Mouse (Mus musculus) MEL (cell line): Measurements from ENCODE around the gene Cpeb4.

Experiments
- CHD2 ChIP-seq: IDR thresholded peaks from 2 replicates; pipeline ENCODE4 v1.6.1; 2011; ENCODE audit warnings: low read length, improper control_type of control experiment
- CTCF ChIP-seq, 3 experiments: IDR thresholded peaks in 2 of 3; conservative IDR thresholded peaks in 1 of 3; 2 replicates each; pipeline ENCODE4 v1.5.1; 2011 to 2012; ENCODE audit warnings: low read length in 3 of 3, low read depth in 2 of 3, mild to moderate bottlenecking in 2 of 3, improper control_type of control experiment in 1 of 3, inconsistent platforms in 1 of 3, mixed read lengths in 1 of 3, moderate library complexity in 1 of 3; ENCODE audit not compliant: control insufficient read depth in 1 of 3, insufficient read depth in 1 of 3, poor library complexity in 1 of 3, severe bottlenecking in 1 of 3
- EP300 ChIP-seq, 2 experiments: IDR thresholded peaks; 2 replicates each; pipeline ENCODE4 v1.6.1; 2011; ENCODE audit warnings: improper control_type of control experiment in 2 of 2, low read length in 2 of 2, low read depth in 1 of 2, mild to moderate bottlenecking in 1 of 2
- MXI1 ChIP-seq: IDR thresholded peaks from 2 replicates; pipeline ENCODE4 v1.6.1; 2011; ENCODE audit warnings: mild to moderate bottlenecking, low read depth, low read length, improper control_type of control experiment
- NELFE ChIP-seq: IDR thresholded peaks from 2 replicates; pipeline ENCODE4 v1.6.1; 2011; ENCODE audit warnings: low read depth, low read length, improper control_type of control experiment
- POLR2A ChIP-seq, 2 experiments: IDR thresholded peaks; 2 replicates each; pipeline ENCODE4 v1.6.1; 2011 to 2012; ENCODE audit warnings: low read length in 2 of 2, mild to moderate bottlenecking in 2 of 2, control low read depth in 1 of 2, improper control_type of control experiment in 1 of 2, low read depth in 1 of 2, moderate library complexity in 1 of 2; ENCODE audit not compliant: control insufficient read depth in 1 of 2, insufficient read depth in 1 of 2, poor library complexity in 1 of 2

DNA sequence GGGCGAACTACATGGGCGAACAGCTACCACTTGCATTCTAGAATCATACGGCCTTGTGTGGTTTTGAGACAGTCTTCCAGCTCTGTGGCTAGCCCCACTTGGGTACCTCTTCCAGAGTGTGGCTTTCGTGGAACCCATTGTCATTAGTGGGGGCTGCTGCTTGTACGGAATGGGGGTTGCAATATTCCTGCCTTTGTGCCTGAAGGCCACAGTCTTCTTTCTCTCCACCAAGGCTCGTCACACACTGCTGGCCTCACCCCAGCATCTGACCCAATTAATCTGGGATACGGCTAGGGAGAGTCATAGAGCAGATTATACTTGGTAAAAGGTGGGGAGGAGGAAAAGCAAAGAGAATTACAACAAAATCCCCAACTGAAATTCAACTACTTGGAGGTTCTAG, 48.5 kb upstream of the Cpeb4 start:
- no peak for TF ChIP-seq NELFE
- no peak for TF ChIP-seq EP300 (IDR thresholded peaks at IDR 0.05; ENCODE audit: low read depth in 1 of 2, low read length in 2 of 2)
- no peak for TF ChIP-seq CTCF (IDR thresholded peaks at IDR 0.05 in 2 of 3, conservative IDR thresholded peaks at IDR 0.05 in 1 of 3; ENCODE audit: control insufficient read depth in 1 of 3, insufficient read depth in 1 of 3, low read depth in 2 of 3, low read length in 3 of 3, poor library complexity in 1 of 3, severe bottlenecking in 1 of 3)
- TF ChIP-seq POLR2A (IDR thresholded peaks at IDR 0.05; ENCODE audit: control insufficient read depth in 1 of 2, insufficient read depth in 1 of 2, low read depth in 1 of 2, low read length in 2 of 2, poor library complexity in 1 of 2) = no peak
- no peak for TF ChIP-seq CHD2
- TF ChIP-seq MXI1 = no peak
